Mouse (Mus musculus): ENCODE measurements at regions not wholly inside any gene's neighbourhood (a gene's known extent, or its start where the extent isn't known, plus 50 kb on each side); places are given as distances from the start of the nearest gene placed in this dataset.

DNA sequence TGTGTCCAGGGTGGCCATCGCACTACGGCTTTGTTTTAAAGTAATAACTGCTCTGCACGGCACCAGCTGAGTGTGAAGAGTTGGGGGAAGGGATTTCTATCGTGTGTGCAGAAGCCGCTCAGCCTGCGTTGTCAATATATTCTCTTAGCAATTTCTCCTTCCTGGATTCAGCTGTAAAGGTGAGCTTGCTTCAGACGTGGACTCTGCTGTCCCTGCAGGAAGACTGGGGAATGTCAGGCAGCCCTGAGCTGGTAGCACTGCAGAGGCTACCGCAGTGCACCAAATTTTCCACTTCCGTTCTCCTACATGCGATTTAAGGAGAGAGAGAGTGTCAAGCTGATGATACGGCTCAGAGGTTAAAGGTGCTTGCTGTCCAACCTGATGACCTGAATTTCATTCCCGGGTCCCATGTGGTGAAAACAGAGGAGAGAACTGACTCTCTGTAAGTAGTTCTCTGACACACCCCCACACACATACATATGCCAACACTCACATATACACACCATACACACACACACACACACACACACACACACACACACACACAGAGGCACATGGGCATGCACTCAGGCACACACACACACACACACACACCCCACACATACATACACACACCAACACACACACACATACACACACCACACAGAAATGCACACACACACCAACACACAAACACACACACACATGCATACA lies 59.9 kb upstream of the Prelid3b start:
- intact Hi-C loops (cut with DNase I), result loop anchor here (2.0 kb wide), 1 partner anchor 220 kb away; no protein-coding TSS in a partner anchor
- DNase-seq, result peak in 1 of 2 experiments; percentile 34

GRCm38 (mm10) chr2:174540717-174541116 lies 67.8 kb upstream of the Prelid3b start:
- intact Hi-C loops (cut with DNase I), result no loop called here
- DNase-seq, result no peak

GRCm38 (mm10) chr2:174547207-174547606 lies 74.3 kb upstream of the Prelid3b start:
- intact Hi-C loops (cut with DNase I), result loop anchor here (5.0 kb wide), 1 partner anchor 235 kb away; no protein-coding TSS in a partner anchor
- DNase-seq, result peak in 1 of 2 experiments; percentile 6

DNA sequence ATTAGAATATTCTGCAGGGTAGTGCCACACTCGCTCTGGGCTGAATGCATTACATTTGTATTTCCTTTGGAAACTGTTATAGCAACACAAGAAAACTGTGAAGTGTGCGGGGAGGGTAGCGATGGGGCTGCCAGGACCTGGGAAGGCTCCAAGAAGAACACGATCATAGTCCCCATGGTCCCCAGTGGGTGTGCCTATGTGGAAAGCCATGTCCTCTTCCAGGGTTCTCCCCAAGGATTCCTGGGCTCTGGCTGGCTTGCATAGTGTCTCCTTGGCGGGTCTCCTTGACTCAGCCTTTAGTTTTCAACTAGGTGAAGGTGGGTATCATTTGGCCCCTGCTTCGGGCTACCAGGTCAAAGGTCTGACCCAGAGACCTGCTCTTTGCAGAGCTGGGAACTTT lies 74.8 kb upstream of the Prelid3b start:
- intact Hi-C loops (cut with DNase I), result loop anchor here (5.0 kb wide), 1 partner anchor 235 kb away; no protein-coding TSS in a partner anchor
- peak in 1 of 2 experiments; percentile 6 for DNase-seq

- intact Hi-C loops (cut with DNase I), result loop anchor here (5.0 kb wide), 1 partner anchor 236 kb away; no protein-coding TSS in a partner anchor
- DNase-seq, result no peak
Measured at GRCm38 (mm10) chr2:174548776-174549175, 75.9 kb upstream of the Prelid3b start.

GRCm38 (mm10) chr2:174555778-174556177 lies 82.9 kb upstream of the Prelid3b start:
- DNase-seq, result no peak
- intact Hi-C loops (cut with DNase I), result no loop called here

DNA sequence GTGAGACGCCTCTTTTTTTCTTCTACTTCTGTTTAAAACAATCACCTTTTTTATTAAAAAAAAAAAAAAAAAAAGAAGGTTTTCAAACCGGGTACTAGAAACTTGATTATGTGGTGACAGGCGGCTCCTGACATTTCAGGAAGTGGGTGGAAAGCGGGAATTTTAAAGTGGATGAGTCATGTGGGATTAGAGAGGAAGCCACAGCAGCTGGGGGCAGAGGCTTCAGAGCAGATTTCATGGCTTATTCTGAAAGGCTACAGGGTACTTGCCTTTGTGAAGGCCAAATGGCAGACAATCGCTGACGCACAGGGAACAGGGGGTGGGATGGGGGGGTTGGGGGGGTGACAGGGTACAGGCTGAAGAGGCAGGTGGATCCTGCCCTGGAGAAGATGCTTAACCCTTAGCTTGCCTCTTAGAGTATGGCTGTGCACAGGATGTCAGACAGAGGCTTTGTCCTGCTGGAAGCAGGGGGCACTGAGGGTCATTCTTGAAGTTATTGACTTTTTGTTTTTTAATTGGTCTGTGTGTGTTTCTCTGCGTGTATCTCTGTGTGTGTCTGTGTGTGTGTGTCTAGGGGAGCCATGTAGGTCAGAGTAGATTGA lies 81.4 kb upstream of the Zfp831 start:
- intact Hi-C loops (cut with DNase I), result no loop called here
- DNase-seq, result peak in 1 of 2 experiments; percentile 6

- no peak for DNase-seq
- intact Hi-C loops (cut with DNase I), result no loop called here
Measured at GRCm38 (mm10) chr2:174563917-174564316, 79.4 kb upstream of the Zfp831 start.

- intact Hi-C loops (cut with DNase I), result no loop called here
- no peak for DNase-seq
Measured at GRCm38 (mm10) chr2:174564817-174565216, 78.5 kb upstream of the Zfp831 start.

DNA sequence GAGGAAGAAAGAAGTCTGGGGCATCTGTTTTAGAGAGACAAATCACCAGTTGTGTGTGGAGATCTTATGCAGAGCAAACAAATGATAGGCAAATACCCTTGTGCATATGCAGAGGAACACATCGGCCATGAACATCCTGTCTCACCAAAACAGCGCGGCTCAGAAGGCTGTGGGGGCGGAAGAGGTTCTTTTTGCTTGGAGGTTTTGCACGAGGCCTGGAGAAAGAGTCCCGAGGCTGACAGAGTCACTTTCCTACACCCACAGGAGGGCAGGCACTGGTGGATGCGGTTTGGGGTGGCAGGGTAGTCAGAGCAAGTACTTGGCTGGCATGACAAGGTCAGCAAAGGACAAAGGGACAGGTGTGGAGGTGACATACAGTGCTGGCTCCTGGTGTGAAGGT lies 77.4 kb upstream of the Zfp831 start:
- intact Hi-C loops (cut with DNase I), result no loop called here
- DNase-seq, result no peak

GRCm38 (mm10) chr2:174566752-174567151 lies 76.6 kb upstream of the Zfp831 start:
- intact Hi-C loops (cut with DNase I), result no loop called here
- DNase-seq, result no peak

DNA sequence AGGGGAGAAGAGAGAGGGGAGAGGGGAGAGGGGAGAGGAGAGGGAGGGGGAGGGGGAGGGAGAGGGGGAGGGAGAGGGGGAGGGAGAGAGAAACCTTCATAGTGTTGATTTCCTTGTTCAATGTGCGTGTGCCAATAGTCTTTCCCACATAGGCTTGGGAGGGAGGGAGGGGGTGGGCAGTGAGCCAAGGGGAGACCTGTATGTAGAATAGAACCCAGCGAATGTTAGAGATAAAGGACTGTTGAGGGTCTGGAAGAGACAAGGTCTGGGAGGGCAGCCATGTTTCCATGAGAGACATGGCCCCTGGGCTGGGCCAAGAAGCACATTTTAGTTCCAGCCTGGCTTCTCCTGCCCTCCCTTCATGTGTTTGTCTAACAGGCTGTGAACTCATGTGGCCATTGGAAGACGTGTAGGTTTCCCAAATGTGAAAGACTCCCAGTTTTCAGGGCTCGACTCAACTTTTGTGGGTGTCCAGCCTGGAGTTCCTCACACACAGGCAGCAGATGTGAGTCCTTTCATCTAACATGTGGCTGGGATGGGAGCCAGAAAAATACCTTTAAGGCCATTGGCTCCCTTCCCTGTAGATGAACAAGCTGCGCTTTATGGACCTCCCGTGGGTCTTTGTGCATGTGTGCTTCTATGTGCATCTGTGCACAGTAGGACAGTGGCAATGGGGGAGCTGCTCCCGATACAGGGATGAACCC lies 68.4 kb upstream of the Zfp831 start:
- no peak for DNase-seq
- intact Hi-C loops (cut with DNase I), result no loop called here

DNA sequence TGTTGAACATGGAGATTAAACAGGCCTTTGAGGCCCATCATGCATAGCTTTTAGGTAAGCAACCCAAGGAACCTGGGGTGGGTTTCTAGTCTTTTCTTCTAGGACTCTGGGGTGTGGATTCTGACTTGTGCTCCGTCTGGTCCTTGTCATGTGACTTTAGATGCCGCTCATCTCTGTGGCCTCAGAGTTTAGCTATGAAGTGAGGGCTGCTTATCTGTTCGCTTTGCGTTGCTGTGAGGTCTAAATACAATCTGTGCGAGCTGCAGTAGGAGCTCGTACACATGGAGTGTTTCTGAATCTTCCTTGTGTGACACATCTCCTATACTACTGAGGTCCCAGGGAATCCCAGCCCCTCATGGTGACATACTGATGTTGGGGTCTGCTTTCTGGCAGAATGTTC lies 67.8 kb upstream of the Zfp831 start:
- intact Hi-C loops (cut with DNase I), result no loop called here
- DNase-seq, result no peak

DNA sequence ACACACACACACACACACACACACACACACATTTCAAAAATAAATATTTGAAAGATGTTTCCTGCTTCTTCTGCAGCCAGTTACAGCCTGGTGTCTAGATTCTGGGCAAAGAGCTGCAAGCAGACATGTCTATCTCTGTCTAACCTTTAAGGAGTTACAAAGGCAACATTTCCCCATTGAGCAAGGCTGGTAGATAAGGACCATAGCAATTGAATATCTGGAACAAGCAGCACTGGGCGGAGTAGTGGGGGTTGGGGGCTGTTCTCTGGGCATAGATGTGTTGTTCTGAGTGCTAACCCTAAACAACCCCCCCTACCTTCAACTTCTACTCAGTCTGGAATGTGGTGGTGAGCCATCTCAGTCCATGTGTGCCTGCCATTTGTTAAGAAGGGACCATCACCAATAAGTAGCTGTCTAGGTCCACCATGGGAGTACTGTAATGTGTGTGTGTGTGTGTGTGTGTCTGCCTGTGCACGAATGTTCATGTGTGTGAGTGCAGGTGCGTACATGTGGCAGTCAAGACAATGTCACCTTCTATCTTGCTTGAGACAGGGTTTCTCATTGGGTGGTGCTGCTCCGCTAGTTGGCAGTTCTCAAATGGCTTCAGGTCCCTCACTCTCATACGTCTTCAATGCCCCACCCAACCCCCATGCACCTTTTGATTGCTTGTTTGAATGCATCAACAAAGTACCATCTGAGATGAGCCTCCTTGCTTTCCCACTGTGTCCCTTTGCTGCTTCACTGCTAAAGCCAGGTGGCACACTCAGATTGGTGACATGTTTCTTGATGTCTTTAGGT lies 62.2 kb upstream of the Zfp831 start:
- no peak for DNase-seq
- intact Hi-C loops (cut with DNase I), result no loop called here

- intact Hi-C loops (cut with DNase I), result no loop called here
- DNase-seq, result no peak
Measured at GRCm38 (mm10) chr2:174584272-174584671, 59.1 kb upstream of the Zfp831 start.

All from heart, postnatal 14 days (tissue).